Mouse (Mus musculus) lung, adult 2 months (tissue): ENCODE results near the gene Rbfox3.

Experiments used
- CTCF ChIP-seq: fragments of 200-500 bp; IDR thresholded peaks from 2 replicates; pipeline ENCODE4 v1.5.1; 2011; ENCODE audit warnings: mild to moderate bottlenecking, low read length, control low read depth; ENCODE audit not compliant: insufficient read depth
- POLR2A ChIP-seq: fragments of 200-500 bp; IDR thresholded peaks from 2 replicates; pipeline ENCODE4 v1.6.1; 2011; ENCODE audit warnings: low read depth, mild to moderate bottlenecking, control low read depth, low read length, borderline replicate concordance; ENCODE audit errors: extremely low read depth

DNA sequence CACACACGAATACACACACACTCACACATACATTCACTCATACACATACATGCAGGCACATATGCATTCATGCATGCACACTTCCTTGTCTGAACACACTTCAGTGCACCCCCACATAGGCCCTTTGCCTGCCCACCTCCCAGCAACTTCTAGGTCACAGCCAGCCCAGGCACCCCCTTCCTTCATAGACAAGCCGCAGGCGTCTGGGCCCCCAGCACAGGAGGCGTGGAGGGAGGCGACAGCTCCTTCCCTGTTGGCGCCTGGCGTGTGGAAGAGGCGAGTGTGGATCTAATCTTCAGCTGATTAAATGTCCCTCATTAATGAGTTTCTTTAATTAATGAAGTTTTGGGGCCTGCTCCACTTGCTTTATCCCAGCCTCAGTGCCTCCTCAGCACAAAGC, 381.1 kb downstream of the Rbfox3 start:
- no peak for TF ChIP-seq CTCF
- no peak for TF ChIP-seq POLR2A
